Mouse (Mus musculus) lung, adult 2 months (tissue): Measurements from ENCODE around the gene Slc2a6.

Source experiments
- CTCF ChIP-seq: fragments of 200-500 bp; IDR thresholded peaks from 2 replicates; pipeline ENCODE4 v1.5.1; 2011; ENCODE audit warnings: mild to moderate bottlenecking, low read length, control low read depth; ENCODE audit not compliant: insufficient read depth
- POLR2A ChIP-seq: fragments of 200-500 bp; IDR thresholded peaks from 2 replicates; pipeline ENCODE4 v1.6.1; 2011; ENCODE audit warnings: low read depth, mild to moderate bottlenecking, control low read depth, low read length, borderline replicate concordance; ENCODE audit errors: extremely low read depth

DNA sequence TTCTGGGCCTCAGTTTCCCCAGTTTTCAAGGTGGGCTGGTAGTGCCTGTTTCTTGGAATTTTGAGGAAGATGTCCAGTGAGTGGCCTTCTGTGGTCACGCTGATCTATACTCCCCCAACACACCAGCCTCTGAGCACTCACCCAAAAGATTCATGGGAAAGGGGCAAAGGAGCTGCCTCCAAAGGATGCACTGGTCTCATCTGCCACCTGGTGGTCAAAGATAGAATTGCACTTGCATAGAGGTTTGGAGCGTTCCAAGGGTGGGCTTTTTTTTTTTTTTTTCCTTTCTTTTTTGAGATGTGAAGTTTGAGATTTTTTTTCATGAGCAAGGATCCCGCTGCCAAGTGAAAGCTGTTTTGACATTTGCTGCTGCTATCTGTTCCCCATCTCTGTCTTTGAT lies 10.8 kb upstream of the Slc2a6 start:
- peak; percentile 86 for TF ChIP-seq CTCF
- TF ChIP-seq POLR2A, result no peak
